Mouse (Mus musculus) heart, adult 2 months (tissue): Measurements from ENCODE around the gene Il25. TPM values are rescaled to one million over a fixed set of nuclear protein-coding genes. Genes with fewer than 3 reads are reported as not detected.
A peak's percentile ranks its signal among the peaks of the same experiment; 100 is the strongest.
"Not testable (repeated sequence)": the region's sequence is repeated elsewhere in the genome, so short reads cannot be mapped to it uniquely, and the experiment has no call there.

Source experiments
- DNase-seq, 2 experiments: peaks; one replicate each; pipeline ENCODE4 v3.0.0; 2021
- H3K27ac ChIP-seq: fragments of 200-600 bp; 2 replicates; pipeline ENCODE4 v1.8.1; 2022
- H3K27me3 ChIP-seq: fragments of 200-500 bp; 2 replicates; pipeline ENCODE4 v1.6.1; 2012; ENCODE audit warnings: mild to moderate bottlenecking, low read length, inconsistent platforms, mixed read lengths; ENCODE audit not compliant: control insufficient read depth, insufficient read depth
- H3K36me3 ChIP-seq: fragments of 200-500 bp; 2 replicates; pipeline ENCODE4 v1.6.1; 2012; ENCODE audit warnings: low read length, inconsistent platforms; ENCODE audit not compliant: control insufficient read depth, insufficient read depth
- H3K4me1 ChIP-seq: fragments of 200-500 bp; 2 replicates; pipeline ENCODE4 v1.6.1; 2011; ENCODE audit warnings: low read length; ENCODE audit not compliant: control insufficient read depth, insufficient read depth
- H3K4me3 ChIP-seq: fragments of 200-600 bp; 2 replicates; pipeline ENCODE4 v1.8.1; 2022
- H3K79me2 ChIP-seq: fragments of 200-500 bp; replicated peaks from 2 replicates; pipeline ENCODE4 v1.6.1; 2012; ENCODE audit warnings: mild to moderate bottlenecking, inconsistent platforms, low read length, moderate library complexity, mixed read lengths; ENCODE audit not compliant: control insufficient read depth, insufficient read depth
- H3K9ac ChIP-seq: fragments of 200-500 bp; 2 replicates; pipeline ENCODE4 v1.6.1; 2012; ENCODE audit warnings: low read depth, mild to moderate bottlenecking, control low read depth, inconsistent platforms, low read length, mixed read lengths
- CTCF ChIP-seq: fragments of 200-600 bp; IDR thresholded peaks from 2 replicates; pipeline ENCODE4 v1.8.1; 2022; ENCODE audit warnings: antibody characterized with exemption, mild to moderate bottlenecking, moderate library complexity
- EP300 ChIP-seq: fragments of 200-500 bp; IDR thresholded peaks from 2 replicates; pipeline ENCODE4 v1.6.1; 2011; ENCODE audit warnings: low read depth, low read length, control low read depth; ENCODE audit not compliant: insufficient read depth
- POLR2A ChIP-seq: fragments of 200-500 bp; IDR thresholded peaks from 2 replicates; pipeline ENCODE4 v1.6.1; 2011; ENCODE audit warnings: mild to moderate bottlenecking, low read depth, low read length, control low read depth; ENCODE audit not compliant: insufficient read depth
- WGBS: fragments of 180-500 bp; shearing (Covaris S2); methylation state at CpG from one replicate; pipeline ENCODE4 v1.1.7; 2018; 5-methylcytosine and 5-hydroxymethylcytosine counted together
- intact Hi-C: fragments of 180-260 bp; cut with DNase I; formaldehyde crosslinking; loops from one replicate; pipeline ENCODE4 v1.15.1; 2025
- polyA plus RNA-seq: library from polyadenylated mRNA; depleted of rRNA; stranded (reverse); fragments of >200 nt; gene quantifications from 2 replicates; pipeline ENCODE4 v1.2.3, GENCODE M21; 2012
- total RNA-seq, 2 experiments: library from RNA; stranded (reverse); gene quantifications; 2 replicates each; pipeline ENCODE4 v1.2.3; 2021

Gene Il25
- total and polyA plus RNA-seq, 3 experiments, result not detected

- DNase-seq, result no peak
- intact Hi-C loops, result no loop called here
- Histone ChIP-seq H3K79me2 (no peaks in the 10 kb centered on the region), H3K27me3 (no peaks in the 10 kb centered on the region), H3K27ac (no peak overlapping the region), H3K36me3 (no peaks in the 10 kb centered on the region), H3K4me3 (no peak overlapping the region), H3K9ac (no peak overlapping the region), H3K4me1 (no peaks in the 10 kb centered on the region)
- TF ChIP-seq CTCF (no peak), EP300 (peak; percentile 98; the same call in 1 of the 2 replicates), POLR2A (no peak; the same call in none of the 2 replicates)
- 22% methylated on average over 2 of the region's 2 CpGs for WGBS
Measured at GRCm38 (mm10) chr14:54944939-54945338, 12.4 kb downstream of the Il25 start.

GRCm38 (mm10) chr14:54945975-54946704 lies 13.6 kb downstream of the Il25 start:
- DNase-seq, result peak in 1 of 2 experiments; percentile 38
- Histone ChIP-seq H3K4me3 (no peak overlapping the region), H3K27me3 (no peaks in the 10 kb centered on the region), H3K79me2 (no peaks in the 10 kb centered on the region), H3K9ac (no peak overlapping the region), H3K4me1 (no peaks in the 10 kb centered on the region), H3K36me3 (no peaks in the 10 kb centered on the region; the same call in 1 of the 2 replicates), H3K27ac (no peak overlapping the region)
- TF ChIP-seq POLR2A, result peak; percentile 77
- TF ChIP-seq EP300, result peak; percentile 96
- TF ChIP-seq CTCF, result no peak
- WGBS, result 41% methylated on average over 19 of the region's 19 CpGs
- intact Hi-C loops, result no loop called here

GRCm38 (mm10) chr14:54947008-54947407 lies 14.5 kb downstream of the Il25 start:
- intact Hi-C loops, H3K36me3 ChIP-seq, H3K27me3 ChIP-seq, H3K27ac ChIP-seq, H3K4me1 ChIP-seq, H3K4me3 ChIP-seq, H3K9ac ChIP-seq, H3K79me2 ChIP-seq: not testable (repeated sequence)
- DNase-seq, result peak in 1 of 2 experiments; percentile 34
- TF ChIP-seq EP300, result peak; percentile 96
- peak; percentile 72; the same call in 1 of the 2 replicates for TF ChIP-seq POLR2A
- 74% methylated on average over 11 of the region's 11 CpGs for WGBS

GRCm38 (mm10) chr14:54948781-54949180 lies 16.3 kb downstream of the Il25 start:
- H3K27ac ChIP-seq, result no peak overlapping the region
- peaks cover 3% of the 10 kb centered on the region for H3K36me3 ChIP-seq
- intact Hi-C loops, result no loop called here
- 44% methylated on average over 9 of the region's 9 CpGs for WGBS
- H3K27me3 ChIP-seq, result no peaks in the 10 kb centered on the region
- no peaks in the 10 kb centered on the region; the same call in 1 of the 2 replicates for H3K4me1 ChIP-seq
- TF ChIP-seq POLR2A, result peak; percentile 63; the same call in 1 of the 2 replicates
- no peak for TF ChIP-seq CTCF
- peak; percentile 73; the same call in 1 of the 2 replicates for TF ChIP-seq EP300
- no peak overlapping the region for H3K4me3 ChIP-seq
- peak overlapping the region; percentile 45 for H3K9ac ChIP-seq
- DNase-seq, result no peak
- no peaks in the 10 kb centered on the region for H3K79me2 ChIP-seq

GRCm38 (mm10) chr14:54950493-54950892 lies 18.0 kb downstream of the Il25 start:
- Histone ChIP-seq H3K27me3 (no peaks in the 10 kb centered on the region; the same call in 1 of the 2 replicates), H3K79me2 (no peaks in the 10 kb centered on the region), H3K4me1 (no peaks in the 10 kb centered on the region; the same call in 1 of the 2 replicates), H3K4me3 (no peak overlapping the region), H3K9ac (peak overlapping the region; percentile 10; the same call in 1 of the 2 replicates), H3K27ac (no peak overlapping the region), H3K36me3 (peaks cover 3% of the 10 kb centered on the region)
- DNase-seq, result peak in 1 of 2 experiments; percentile 29
- 30% methylated on average over 12 of the region's 12 CpGs for WGBS
- intact Hi-C loops, result no loop called here
- TF ChIP-seq POLR2A, result peak; percentile 89
- TF ChIP-seq EP300, result peak; percentile 92; the same call in 1 of the 2 replicates
- TF ChIP-seq CTCF, result no peak

GRCm38 (mm10) chr14:54951587-54951986 lies 19.1 kb downstream of the Il25 start:
- H3K79me2 ChIP-seq, result no peaks in the 10 kb centered on the region
- DNase-seq, result no peak
- 69% methylated on average over 6 of the region's 6 CpGs for WGBS

More at GRCm38 (mm10) chr14:54951587-54951986, 19.1 kb downstream of the Il25 start:
- no peaks in the 10 kb centered on the region; the same call in 1 of the 2 replicates for H3K27me3 ChIP-seq
- H3K9ac ChIP-seq, result 0 out of 2 replicates have a peak overlapping the region, but pooled peaks have one; percentile 21
- H3K4me1 ChIP-seq, result no peaks in the 10 kb centered on the region; the same call in 1 of the 2 replicates
- peak; percentile 93 for TF ChIP-seq EP300
- TF ChIP-seq POLR2A, result peak; percentile 88
- no peak for TF ChIP-seq CTCF
- no peak overlapping the region for H3K4me3 ChIP-seq
- intact Hi-C loops, result no loop called here
- no peak overlapping the region for H3K27ac ChIP-seq
- H3K36me3 ChIP-seq, result peaks cover 3% of the 10 kb centered on the region
